Mouse (Mus musculus) embryonic facial prominence, embryonic 15.5 days (tissue): Measurements from ENCODE around the gene Mfn1. TPM values are rescaled to one million over a fixed set of nuclear protein-coding genes. Genes with fewer than 3 reads are reported as not detected.

Source experiments
- ATAC-seq: fragments of 200-750 bp; cut with Nextera tagmentation; 2 replicates; pipeline ENCODE4 v1.8.0; 2017; ENCODE audit warnings: low read depth, moderate TSS enrichment; ENCODE audit not compliant: insufficient number of reproducible peaks, low FRiP score, low TSS enrichment
- H3K27ac ChIP-seq: fragments of 300-500 bp; sonication (generic); replicated peaks from 2 replicates; pipeline ENCODE4 v1.5.1; 2015; ENCODE audit warnings: mild to moderate bottlenecking, inconsistent platforms
- H3K27me3 ChIP-seq: fragments of 300-500 bp; sonication (generic); 2 replicates; pipeline ENCODE4 v1.6.1; 2015; ENCODE audit warnings: inconsistent platforms
- H3K36me3 ChIP-seq: fragments of 300-500 bp; sonication (generic); 2 replicates; pipeline ENCODE4 v1.6.1; 2015; ENCODE audit warnings: mild to moderate bottlenecking, inconsistent platforms
- H3K4me1 ChIP-seq: fragments of 300-500 bp; sonication (generic); 2 replicates; pipeline ENCODE4 v1.6.1; 2015; ENCODE audit warnings: inconsistent platforms
- H3K4me2 ChIP-seq: fragments of 300-500 bp; sonication (generic); replicated peaks from 2 replicates; pipeline ENCODE4 v1.6.1; 2015; ENCODE audit warnings: mild to moderate bottlenecking, inconsistent platforms
- H3K4me3 ChIP-seq: fragments of 300-500 bp; sonication (generic); replicated peaks from 2 replicates; pipeline ENCODE4 v1.5.1; 2015; ENCODE audit warnings: mild to moderate bottlenecking, inconsistent platforms
- H3K9ac ChIP-seq: fragments of 300-500 bp; sonication (generic); 2 replicates; pipeline ENCODE4 v1.6.1; 2015; ENCODE audit warnings: inconsistent platforms
- H3K9me3 ChIP-seq: fragments of 300-500 bp; sonication (generic); replicated peaks from 2 replicates; pipeline ENCODE4 v1.6.1; 2016; ENCODE audit warnings: inconsistent platforms
- WGBS: fragments of 180-500 bp; shearing (Covaris S2); methylation state at CpG from one replicate; pipeline ENCODE4 v1.1.7; 2015; 5-methylcytosine and 5-hydroxymethylcytosine counted together
- polyA plus RNA-seq: library from polyadenylated mRNA; unstranded; fragments of >200 nt; fragmentation: Nextera tagmentation; extraction: Ambion mirVana; gene quantifications from 2 replicates; pipeline ENCODE4 v1.2.1, GENCODE M21; 2015

Mfn1 gene
- polyA plus RNA-seq, 1 experiment from 2014 or later = 33.8 TPM

GRCm38 (mm10) chr3:32578772-32579171 is 49.5 kb downstream of the Mfn1 start:
- H3K4me2 ChIP-seq = no peak overlapping the region
- H3K36me3 ChIP-seq = peaks cover 51% of the 10 kb centered on the region
- ATAC-seq = no peak
- no peak overlapping the region for H3K9ac ChIP-seq
- no peaks in the 10 kb centered on the region for H3K27me3 ChIP-seq
- H3K4me1 ChIP-seq = no peaks in the 10 kb centered on the region
- no peak overlapping the region for H3K27ac ChIP-seq
- 91% methylated on average over 5 of the region's 5 CpGs for WGBS
- H3K4me3 ChIP-seq = no peak overlapping the region
- H3K9me3 ChIP-seq = no peaks in the 10 kb centered on the region

- H3K9me3 ChIP-seq = no peaks in the 10 kb centered on the region
- no peaks in the 10 kb centered on the region for H3K4me1 ChIP-seq
- no peak overlapping the region for H3K9ac ChIP-seq
- H3K4me2 ChIP-seq = no peak overlapping the region
- H3K27me3 ChIP-seq = no peaks in the 10 kb centered on the region
- peaks cover 44% of the 10 kb centered on the region for H3K36me3 ChIP-seq
- no peak overlapping the region for H3K27ac ChIP-seq
- 70% methylated on average over 3 of the region's 3 CpGs for WGBS
- no peak for ATAC-seq
- H3K4me3 ChIP-seq = no peak overlapping the region
Measured at GRCm38 (mm10) chr3:32580738-32581137, 51.5 kb downstream of the Mfn1 start.

- no peak overlapping the region for H3K9ac ChIP-seq
- no peaks in the 10 kb centered on the region for H3K4me1 ChIP-seq
- WGBS = 85% methylated on average over 3 of the region's 3 CpGs
- H3K36me3 ChIP-seq = peaks cover 45% of the 10 kb centered on the region
- no peaks in the 10 kb centered on the region for H3K27me3 ChIP-seq
- ATAC-seq = no peak
- no peak overlapping the region for H3K27ac ChIP-seq
- H3K4me2 ChIP-seq = no peak overlapping the region
- no peaks in the 10 kb centered on the region for H3K9me3 ChIP-seq
- no peak overlapping the region for H3K4me3 ChIP-seq
Measured at GRCm38 (mm10) chr3:32581911-32582310, 52.6 kb downstream of the Mfn1 start.

- WGBS = 89% methylated on average over 4 of the region's 4 CpGs
- no peak overlapping the region for H3K27ac ChIP-seq
- no peaks in the 10 kb centered on the region for H3K4me1 ChIP-seq
- H3K9me3 ChIP-seq = no peaks in the 10 kb centered on the region
- no peak overlapping the region for H3K9ac ChIP-seq
- ATAC-seq = no peak
- H3K27me3 ChIP-seq = no peaks in the 10 kb centered on the region
- H3K4me2 ChIP-seq = no peak overlapping the region
- H3K4me3 ChIP-seq = no peak overlapping the region
- H3K36me3 ChIP-seq = peaks cover 42% of the 10 kb centered on the region
Measured at GRCm38 (mm10) chr3:32583489-32583888, 54.2 kb downstream of the Mfn1 start.

GRCm38 (mm10) chr3:32586274-32586673 is 57.0 kb downstream of the Mfn1 start:
- Histone ChIP-seq H3K4me1 (no peaks in the 10 kb centered on the region), H3K27me3 (no peaks in the 10 kb centered on the region), H3K9ac (no peak overlapping the region), H3K9me3 (no peaks in the 10 kb centered on the region), H3K36me3 (peaks cover 47% of the 10 kb centered on the region), H3K4me2 (no peak overlapping the region), H3K4me3 (no peak overlapping the region), H3K27ac (no peak overlapping the region)
- WGBS = 92% methylated on average over 3 of the region's 3 CpGs
- no peak for ATAC-seq

- Histone ChIP-seq H3K4me1 (no peaks in the 10 kb centered on the region), H3K4me2 (no peak overlapping the region), H3K9ac (no peak overlapping the region), H3K27ac (no peak overlapping the region), H3K4me3 (no peak overlapping the region), H3K9me3 (no peaks in the 10 kb centered on the region), H3K36me3 (peaks cover 26% of the 10 kb centered on the region), H3K27me3 (no peaks in the 10 kb centered on the region)
- 75% methylated on average over 4 of the region's 4 CpGs for WGBS
- ATAC-seq = no peak
Measured at GRCm38 (mm10) chr3:32595080-32595479, 65.8 kb downstream of the Mfn1 start.

GRCm38 (mm10) chr3:32599328-32599727 is 70.1 kb downstream of the Mfn1 start:
- WGBS = 60% methylated on average over 3 of the region's 3 CpGs

GRCm38 (mm10) chr3:32601055-32601454 is 71.8 kb downstream of the Mfn1 start:
- no peak overlapping the region for H3K9ac ChIP-seq
- H3K27ac ChIP-seq = no peak overlapping the region
- no peaks in the 10 kb centered on the region for H3K4me1 ChIP-seq
- no peaks in the 10 kb centered on the region for H3K27me3 ChIP-seq
- no peak overlapping the region for H3K4me2 ChIP-seq
- ATAC-seq = no peak
- 86% methylated on average over 10 of the region's 10 CpGs for WGBS
- peaks cover 16% of the 10 kb centered on the region; the same call in 1 of the 2 replicates for H3K36me3 ChIP-seq
- no peak overlapping the region for H3K4me3 ChIP-seq
- H3K9me3 ChIP-seq = no peaks in the 10 kb centered on the region

More at GRCm38 (mm10) chr3:32599328-32599727, 70.1 kb downstream of the Mfn1 start:
- no peak overlapping the region for H3K4me3 ChIP-seq
- no peaks in the 10 kb centered on the region for H3K9me3 ChIP-seq
- H3K9ac ChIP-seq = no peak overlapping the region
- no peaks in the 10 kb centered on the region for H3K4me1 ChIP-seq
- H3K27ac ChIP-seq = no peak overlapping the region
- no peak overlapping the region for H3K4me2 ChIP-seq
- ATAC-seq = no peak
- peaks cover 13% of the 10 kb centered on the region; the same call in 1 of the 2 replicates for H3K36me3 ChIP-seq
- no peaks in the 10 kb centered on the region for H3K27me3 ChIP-seq

- ATAC-seq = peak; percentile 26
- Histone ChIP-seq H3K27me3 (no peaks in the 10 kb centered on the region), H3K9me3 (no peaks in the 10 kb centered on the region), H3K36me3 (0 out of 2 replicates have a peak, but pooled peaks cover 4% of the 10 kb centered on the region), H3K27ac (no peak overlapping the region), H3K4me3 (no peak overlapping the region), H3K4me1 (no peaks in the 10 kb centered on the region), H3K9ac (no peak overlapping the region), H3K4me2 (no peak overlapping the region)
- WGBS = 99% methylated on average over 4 of the region's 4 CpGs
Measured at GRCm38 (mm10) chr3:32609233-32609632, 80.0 kb downstream of the Mfn1 start.

GRCm38 (mm10) chr3:32610560-32610959 is 81.3 kb downstream of the Mfn1 start:
- Histone ChIP-seq H3K36me3 (no peaks in the 10 kb centered on the region), H3K9ac (no peak overlapping the region), H3K4me1 (peaks cover 6% of the 10 kb centered on the region; the same call in 1 of the 2 replicates), H3K4me3 (no peak overlapping the region), H3K9me3 (no peaks in the 10 kb centered on the region), H3K4me2 (no peak overlapping the region), H3K27me3 (no peaks in the 10 kb centered on the region), H3K27ac (no peak overlapping the region)
- WGBS = 18% methylated on average over 7 of the region's 7 CpGs
- no peak for ATAC-seq

GRCm38 (mm10) chr3:32611606-32612170 is 82.4 kb downstream of the Mfn1 start:
- peaks cover 6% of the 10 kb centered on the region; the same call in 1 of the 2 replicates for H3K4me1 ChIP-seq
- no peaks in the 10 kb centered on the region for H3K9me3 ChIP-seq
- 80% methylated on average over 11 of the region's 11 CpGs for WGBS
- no peak overlapping the region for H3K4me3 ChIP-seq
- no peak overlapping the region for H3K4me2 ChIP-seq
- no peak for ATAC-seq
- no peaks in the 10 kb centered on the region for H3K27me3 ChIP-seq
- no peaks in the 10 kb centered on the region for H3K36me3 ChIP-seq
- no peak overlapping the region for H3K9ac ChIP-seq
- H3K27ac ChIP-seq = no peak overlapping the region

- no peak for ATAC-seq
- Histone ChIP-seq H3K4me3 (no peak overlapping the region), H3K4me1 (peaks cover 6% of the 10 kb centered on the region; the same call in 1 of the 2 replicates), H3K27me3 (no peaks in the 10 kb centered on the region), H3K27ac (no peak overlapping the region), H3K9me3 (no peaks in the 10 kb centered on the region), H3K9ac (no peak overlapping the region), H3K4me2 (no peak overlapping the region), H3K36me3 (no peaks in the 10 kb centered on the region)
- WGBS = 70% methylated on average over 2 of the region's 2 CpGs
Measured at GRCm38 (mm10) chr3:32614786-32615185, 85.5 kb downstream of the Mfn1 start.
